Mouse (Mus musculus): ENCODE results near the gene Zswim1.
"Not testable (repeated sequence)": the region's sequence is repeated elsewhere in the genome, so short reads cannot be mapped to it uniquely, and the experiment has no call there.

Gene Zswim1

DNA sequence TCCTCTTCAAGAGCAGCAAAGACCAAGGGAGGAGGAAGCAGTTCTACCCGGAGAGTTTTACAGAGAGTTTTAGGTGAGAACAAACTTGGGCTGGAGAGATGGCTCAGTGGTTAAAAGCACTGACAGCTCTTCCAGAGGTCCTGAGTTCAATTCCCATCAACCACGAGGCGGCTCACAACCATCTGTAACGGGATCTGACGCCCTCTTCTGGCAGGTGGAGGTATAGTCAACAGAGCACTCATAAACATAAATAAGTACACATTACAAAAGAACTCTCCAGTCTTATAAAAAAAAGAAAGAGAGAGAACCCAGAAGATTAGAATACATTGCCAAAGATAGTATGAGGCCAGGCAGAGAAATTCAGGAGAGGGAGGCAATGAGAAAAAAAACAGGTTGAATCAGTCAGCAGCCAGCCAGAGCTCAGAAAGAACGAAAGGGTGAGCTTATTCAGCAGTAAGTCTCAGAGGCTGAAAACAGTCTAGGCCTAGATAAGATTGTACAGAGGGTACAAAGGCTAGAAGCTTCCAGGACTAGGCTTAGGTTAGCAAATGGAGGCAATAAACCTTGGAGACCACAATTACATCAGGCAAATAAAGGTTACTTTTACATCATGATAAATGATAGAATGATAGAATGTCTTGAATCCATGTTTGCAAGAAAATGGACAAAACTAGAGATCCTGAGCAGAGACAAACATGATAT, 49.3 kb downstream of the Zswim1 start:
- no peak for DNase-seq

DNA sequence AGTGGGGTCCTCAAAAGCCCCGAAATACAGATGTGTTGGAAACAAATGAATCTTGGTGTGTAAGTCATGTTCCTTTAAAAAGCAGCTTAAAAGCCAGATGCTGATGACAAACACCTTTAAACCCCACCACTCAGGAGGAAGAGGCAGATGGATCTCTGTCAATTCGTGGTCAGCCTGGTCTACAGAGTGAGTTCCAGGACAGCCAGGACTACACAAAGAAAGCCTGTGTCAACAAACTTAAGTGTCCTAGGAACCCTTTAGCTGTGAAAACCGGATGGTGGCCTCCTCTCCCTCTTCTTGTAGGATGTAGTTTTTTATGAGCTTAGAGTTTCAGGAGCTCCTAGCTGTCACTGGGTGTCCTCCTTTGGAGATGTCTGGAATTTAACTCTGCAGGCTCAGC, 51.1 kb downstream of the Zswim1 start:
- DNase-seq = no peak

DNA sequence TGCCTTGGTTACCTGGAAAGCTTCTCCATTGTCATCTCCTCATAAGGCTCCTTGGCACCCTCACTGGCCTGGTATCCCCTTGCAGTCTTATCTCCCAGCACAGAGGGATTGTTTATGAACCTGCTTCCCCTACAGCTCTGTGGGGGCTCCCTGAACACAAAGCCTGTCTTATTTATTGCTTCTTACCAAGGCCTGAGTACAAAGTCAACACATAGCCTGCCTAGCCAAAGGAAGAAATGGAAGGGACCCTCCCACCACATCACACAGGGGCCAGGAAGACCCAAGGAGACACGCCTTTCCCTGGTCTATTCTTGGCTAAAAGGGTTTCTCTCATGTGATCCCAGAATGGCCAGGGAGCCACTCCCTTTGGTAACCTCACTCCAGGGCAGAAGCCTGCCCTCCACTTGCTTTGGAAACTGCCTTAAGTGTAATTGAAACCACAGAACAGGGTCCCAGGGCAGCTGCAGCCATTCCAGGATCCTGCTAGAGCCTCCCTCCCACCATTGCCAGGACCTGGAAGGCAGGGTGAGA, 51.8 kb downstream of the Zswim1 start:
- no peak for DNase-seq

DNA sequence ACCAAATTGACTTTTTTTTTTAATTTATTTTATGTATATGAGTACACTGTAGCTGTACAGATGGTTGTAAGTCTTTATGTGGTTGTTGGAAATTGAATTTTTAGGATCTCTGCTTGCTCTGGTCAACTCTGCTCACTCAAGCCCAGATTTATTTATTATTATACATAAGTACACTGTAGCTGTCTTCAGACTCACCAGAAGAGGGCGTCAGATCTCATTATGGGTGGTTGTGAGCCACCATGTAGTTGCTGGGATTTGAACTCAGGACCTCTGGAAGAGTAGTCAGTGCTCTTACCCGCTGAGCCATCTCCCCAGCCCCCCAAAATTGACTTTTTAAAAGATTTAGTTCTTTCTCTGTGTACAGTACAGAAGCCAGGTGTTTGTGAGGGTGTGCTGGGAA, 53.2 kb downstream of the Zswim1 start:
- not testable (repeated sequence) for DNase-seq
